Mouse (Mus musculus): ENCODE data around the gene Cela2a. TPM values are rescaled to one million over a fixed set of nuclear protein-coding genes. Genes with fewer than 3 reads are reported as not detected.

Gene Cela2a
- polyA plus RNA-seq, 1 experiment: not detected

DNA sequence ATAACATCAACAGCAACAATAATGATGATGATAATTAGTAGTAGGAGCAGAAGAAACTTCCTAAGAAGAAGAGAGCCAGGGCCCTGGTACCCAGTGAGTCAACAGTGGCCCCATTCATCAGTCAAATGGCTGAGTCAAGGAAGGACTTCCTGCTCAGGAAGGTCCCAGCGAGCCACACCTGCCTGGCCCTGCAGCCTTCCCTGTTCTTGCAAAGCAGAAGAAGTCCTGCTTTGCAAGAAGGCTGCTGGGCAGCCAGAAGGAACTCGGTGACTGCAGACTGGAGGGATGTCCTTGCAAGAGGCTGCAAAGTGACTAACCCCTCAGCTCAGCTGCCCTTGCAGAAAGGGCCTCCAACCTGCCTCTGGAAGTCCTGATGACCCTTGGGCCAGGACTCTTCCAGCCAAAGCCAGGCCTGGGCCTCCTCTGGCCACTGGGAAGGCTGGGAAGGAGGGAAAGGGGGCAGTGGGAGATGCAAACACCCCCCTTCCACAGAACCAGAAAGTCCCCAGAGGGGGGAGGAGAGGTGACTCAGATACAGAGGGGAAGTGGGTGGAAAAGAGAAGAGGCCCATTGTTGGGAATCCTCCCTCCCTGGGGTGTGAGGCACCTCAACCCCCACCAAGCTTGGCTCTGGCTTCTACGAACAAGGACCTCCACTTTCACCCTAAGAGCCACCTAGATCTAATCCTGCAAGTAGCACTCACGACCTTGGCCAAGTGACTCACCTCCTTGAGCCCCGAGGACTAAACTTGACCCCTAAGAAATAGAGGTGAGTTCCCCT is 43.7 kb upstream of the Cela2a start:
- H3K4me1 ChIP-seq (ENCODE audit: control insufficient read depth): peaks cover 48% of the 10 kb centered on the region
- no peak overlapping the region for H3K4me3 ChIP-seq (replicated peaks)
- no peaks in the 10 kb centered on the region for H3K27me3 ChIP-seq (ENCODE audit: control insufficient read depth)
- H3K36me3 ChIP-seq (ENCODE audit: control insufficient read depth): peaks cover 45% of the 10 kb centered on the region
- no peak for TF ChIP-seq TAL1 (IDR thresholded peaks at IDR 0.05; ENCODE audit: low read length)
- no peak for TF ChIP-seq GATA1 (IDR thresholded peaks at IDR 0.05; ENCODE audit: low read length)
- H3K9me3 ChIP-seq (ENCODE audit: control insufficient read depth, low read length): no peaks in the 10 kb centered on the region

DNA sequence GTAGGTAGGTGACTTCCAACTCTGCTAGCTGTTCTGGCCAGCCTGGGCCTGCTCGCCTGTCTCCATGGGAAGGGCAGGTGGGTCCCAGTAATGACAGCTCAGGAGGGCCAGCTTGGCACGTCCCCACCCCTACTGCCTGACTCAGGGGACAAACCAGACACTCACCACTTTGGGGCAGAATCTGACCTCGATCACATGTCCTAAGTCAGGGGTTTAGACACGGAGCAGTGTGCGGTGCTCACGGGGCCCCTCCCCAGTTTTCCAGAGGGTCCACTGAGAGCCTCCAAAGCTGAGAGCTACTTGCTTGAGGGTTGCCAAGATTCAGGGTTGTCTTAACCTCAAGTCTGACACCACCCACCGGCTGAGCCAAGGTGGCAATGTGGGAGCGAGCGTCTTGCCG is 42.1 kb upstream of the Cela2a start:
- TF ChIP-seq GATA1 (IDR thresholded peaks at IDR 0.05; ENCODE audit: low read length) (no peak), TAL1 (IDR thresholded peaks at IDR 0.05; ENCODE audit: low read length) (no peak)
- no peak overlapping the region for H3K4me3 ChIP-seq (replicated peaks)
- peaks cover 33% of the 10 kb centered on the region for H3K4me1 ChIP-seq (ENCODE audit: control insufficient read depth)
- peaks cover 56% of the 10 kb centered on the region for H3K36me3 ChIP-seq (ENCODE audit: control insufficient read depth)
- no peaks in the 10 kb centered on the region for H3K27me3 ChIP-seq (ENCODE audit: control insufficient read depth)
- H3K9me3 ChIP-seq (ENCODE audit: control insufficient read depth, low read length): no peaks in the 10 kb centered on the region

DNA sequence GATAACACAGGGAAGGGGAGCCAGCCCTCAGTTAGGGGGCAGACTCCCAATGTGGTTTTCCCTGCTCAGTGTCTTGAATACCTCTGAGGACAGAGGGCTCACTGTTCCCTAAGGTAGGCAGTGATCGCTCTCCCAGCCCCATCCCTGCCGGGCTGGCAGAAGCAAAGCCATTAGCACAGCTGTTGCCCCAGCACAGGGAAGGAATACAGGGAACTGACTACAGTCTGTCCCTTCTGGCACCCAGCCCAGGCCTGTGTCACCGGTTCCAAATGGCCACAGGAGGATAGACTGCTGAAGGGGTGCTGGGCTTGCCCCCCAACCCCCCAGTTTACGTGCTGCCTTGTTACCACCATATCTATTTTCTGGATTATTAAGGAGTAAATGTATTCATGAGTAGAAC is 41.5 kb upstream of the Cela2a start:
- no peak overlapping the region for H3K4me3 ChIP-seq (replicated peaks)
- no peak for TF ChIP-seq GATA1 (IDR thresholded peaks at IDR 0.05; ENCODE audit: low read length)
- TF ChIP-seq TAL1 (IDR thresholded peaks at IDR 0.05; ENCODE audit: low read length): no peak
- H3K27me3 ChIP-seq (ENCODE audit: control insufficient read depth): no peaks in the 10 kb centered on the region
- H3K4me1 ChIP-seq (ENCODE audit: control insufficient read depth): peaks cover 27% of the 10 kb centered on the region
- H3K9me3 ChIP-seq (ENCODE audit: control insufficient read depth, low read length): no peaks in the 10 kb centered on the region
- H3K36me3 ChIP-seq (ENCODE audit: control insufficient read depth): peaks cover 57% of the 10 kb centered on the region

DNA sequence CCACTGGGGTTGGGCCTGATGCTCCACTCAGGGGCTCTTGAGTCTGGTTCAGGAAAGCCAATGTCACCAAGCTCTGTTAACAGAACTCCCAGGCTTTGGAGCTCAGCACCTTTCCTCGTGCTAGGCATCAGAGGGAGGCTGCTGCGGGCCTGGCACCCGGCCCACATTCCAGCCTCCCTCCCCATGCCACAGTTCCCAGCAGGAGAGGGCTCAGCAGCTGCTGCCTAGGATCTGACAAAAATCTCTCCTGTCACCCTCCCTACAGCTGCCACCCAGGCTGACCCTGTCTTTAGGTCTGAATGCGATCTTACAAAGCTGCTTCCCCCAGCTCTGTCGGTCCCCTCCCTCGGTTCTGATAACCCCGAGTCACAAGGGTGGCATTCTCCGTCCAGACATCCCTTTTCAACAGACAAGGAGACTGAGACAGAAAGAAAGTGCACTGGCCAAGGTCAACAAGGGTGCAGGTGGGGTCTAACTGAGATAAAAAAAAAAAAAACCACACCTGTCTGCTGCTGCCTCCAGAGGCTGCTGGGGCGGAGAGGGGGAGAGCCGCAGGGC is 41.1 kb upstream of the Cela2a start:
- TF ChIP-seq TAL1 (IDR thresholded peaks at IDR 0.05; ENCODE audit: low read length) (no peak), GATA1 (IDR thresholded peaks at IDR 0.05; ENCODE audit: low read length) (no peak)
- no peak overlapping the region for H3K4me3 ChIP-seq (replicated peaks)
- H3K4me1 ChIP-seq (ENCODE audit: control insufficient read depth): peaks cover 22% of the 10 kb centered on the region
- H3K9me3 ChIP-seq (ENCODE audit: control insufficient read depth, low read length): no peaks in the 10 kb centered on the region
- H3K27me3 ChIP-seq (ENCODE audit: control insufficient read depth): no peaks in the 10 kb centered on the region
- H3K36me3 ChIP-seq (ENCODE audit: control insufficient read depth): peaks cover 56% of the 10 kb centered on the region

DNA sequence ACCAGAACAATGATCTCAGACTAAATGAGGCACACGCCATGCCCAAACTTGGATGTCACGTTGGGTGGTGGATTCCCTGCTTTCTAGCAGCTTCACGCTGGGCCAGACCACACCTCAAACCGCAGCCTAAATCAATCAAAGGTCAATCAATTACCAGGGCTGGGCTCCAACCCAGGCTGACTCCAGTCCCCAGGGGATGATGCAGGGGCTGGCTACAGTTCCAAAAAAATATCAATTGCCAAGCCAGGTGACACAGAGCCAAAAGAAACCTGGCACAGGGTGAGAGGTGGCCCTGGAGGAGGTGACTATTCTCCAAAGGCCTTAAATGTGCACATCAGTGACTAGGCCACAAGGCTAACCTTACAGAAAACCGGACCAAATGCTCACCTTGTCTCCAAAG is 39.6 kb upstream of the Cela2a start:
- TF ChIP-seq GATA1 (IDR thresholded peaks at IDR 0.05; ENCODE audit: low read length): no peak
- no peak for TF ChIP-seq TAL1 (IDR thresholded peaks at IDR 0.05; ENCODE audit: low read length)
- H3K4me1 ChIP-seq (ENCODE audit: control insufficient read depth): peaks cover 8% of the 10 kb centered on the region
- H3K27me3 ChIP-seq (ENCODE audit: control insufficient read depth): no peaks in the 10 kb centered on the region
- no peak overlapping the region for H3K4me3 ChIP-seq (replicated peaks)
- no peaks in the 10 kb centered on the region for H3K9me3 ChIP-seq (ENCODE audit: control insufficient read depth, low read length)
- H3K36me3 ChIP-seq (ENCODE audit: control insufficient read depth): peaks cover 56% of the 10 kb centered on the region

DNA sequence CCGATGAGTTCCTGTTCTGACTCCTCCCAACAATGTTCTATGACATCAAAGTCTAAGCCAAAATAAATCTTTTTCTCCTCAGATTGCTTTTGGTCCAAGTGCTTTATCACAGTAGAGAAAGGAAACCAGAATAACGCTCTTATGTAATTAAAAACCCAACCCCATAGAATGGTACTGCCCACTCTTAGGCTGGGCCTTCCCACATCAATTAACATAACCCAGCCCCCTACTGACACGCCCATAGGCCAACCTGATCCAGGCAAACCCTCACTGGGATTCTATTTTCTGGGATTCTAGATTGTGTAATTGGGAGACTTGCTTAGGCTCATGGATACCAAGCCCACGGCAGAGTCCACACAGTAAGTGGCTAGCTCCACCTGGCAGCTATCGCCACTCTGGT is 39.0 kb upstream of the Cela2a start:
- TF ChIP-seq TAL1 (IDR thresholded peaks at IDR 0.05; ENCODE audit: low read length) (no peak), GATA1 (IDR thresholded peaks at IDR 0.05; ENCODE audit: low read length) (no peak)
- Histone ChIP-seq H3K4me1 (ENCODE audit: control insufficient read depth) (peaks cover 8% of the 10 kb centered on the region), H3K9me3 (ENCODE audit: control insufficient read depth, low read length) (no peaks in the 10 kb centered on the region), H3K4me3 (replicated peaks) (no peak overlapping the region), H3K36me3 (ENCODE audit: control insufficient read depth) (peaks cover 56% of the 10 kb centered on the region), H3K27me3 (ENCODE audit: control insufficient read depth) (no peaks in the 10 kb centered on the region)

DNA sequence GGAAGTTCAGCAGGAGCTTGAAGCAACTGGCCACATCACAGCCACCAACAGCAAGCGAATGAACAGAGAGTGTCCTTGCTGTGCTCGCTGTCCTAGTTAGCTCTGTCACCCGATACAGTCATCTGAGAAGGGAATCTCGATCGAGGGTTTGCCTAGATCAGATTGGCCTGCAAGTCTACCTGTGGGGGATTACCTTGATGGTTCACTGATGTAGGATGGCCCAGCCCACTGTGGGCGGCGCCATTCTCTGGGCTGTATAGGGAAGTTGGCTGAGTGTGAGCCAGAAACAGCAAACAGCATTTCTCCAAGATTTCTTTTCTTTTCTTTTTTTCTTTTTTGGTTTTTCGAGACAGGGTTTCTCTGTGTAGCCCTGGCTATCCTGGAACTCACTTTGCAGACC is 38.5 kb upstream of the Cela2a start:
- H3K36me3 ChIP-seq (ENCODE audit: control insufficient read depth): peaks cover 55% of the 10 kb centered on the region
- H3K4me1 ChIP-seq (ENCODE audit: control insufficient read depth): peaks cover 3% of the 10 kb centered on the region; the same call in 1 of the 2 replicates
- no peak overlapping the region for H3K4me3 ChIP-seq (replicated peaks)
- TF ChIP-seq GATA1 (IDR thresholded peaks at IDR 0.05; ENCODE audit: low read length) (no peak), TAL1 (IDR thresholded peaks at IDR 0.05; ENCODE audit: low read length) (no peak)
- no peaks in the 10 kb centered on the region for H3K27me3 ChIP-seq (ENCODE audit: control insufficient read depth)
- H3K9me3 ChIP-seq (ENCODE audit: control insufficient read depth, low read length): no peaks in the 10 kb centered on the region

DNA sequence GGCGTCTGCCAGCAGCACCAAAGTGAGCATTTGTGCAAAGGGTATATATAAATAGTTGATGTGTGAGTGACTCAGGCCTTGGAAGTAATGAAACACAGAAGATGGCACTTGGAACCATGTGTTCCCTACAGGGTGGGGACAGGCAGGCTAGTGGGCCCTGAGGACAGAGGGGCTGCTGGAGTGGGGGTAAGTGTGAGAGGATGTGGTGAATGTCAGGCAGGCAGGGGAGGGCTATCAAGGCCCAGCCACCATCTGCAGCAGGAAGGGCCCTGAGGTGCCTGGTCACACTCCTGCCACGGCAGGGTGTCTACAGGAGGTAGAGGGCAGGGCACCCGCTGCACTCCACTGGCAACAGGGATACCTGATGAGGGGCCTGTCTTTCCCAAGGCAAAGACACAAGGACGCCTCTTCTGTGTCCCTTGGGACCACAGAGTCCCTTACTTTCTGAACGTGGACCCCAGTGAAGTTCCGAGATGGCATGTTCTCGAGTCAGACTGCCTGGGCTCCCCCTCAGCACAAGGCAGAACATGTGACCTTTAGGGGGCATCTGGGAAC is 37.8 kb upstream of the Cela2a start:
- Histone ChIP-seq H3K27me3 (ENCODE audit: control insufficient read depth) (no peaks in the 10 kb centered on the region), H3K36me3 (ENCODE audit: control insufficient read depth) (peaks cover 57% of the 10 kb centered on the region), H3K9me3 (ENCODE audit: control insufficient read depth, low read length) (no peaks in the 10 kb centered on the region), H3K4me3 (replicated peaks) (no peak overlapping the region), H3K4me1 (ENCODE audit: control insufficient read depth) (peaks cover 2% of the 10 kb centered on the region; the same call in 1 of the 2 replicates)
- no peak for TF ChIP-seq GATA1 (IDR thresholded peaks at IDR 0.05; ENCODE audit: low read length)
- TF ChIP-seq TAL1 (IDR thresholded peaks at IDR 0.05; ENCODE audit: low read length): no peak

DNA sequence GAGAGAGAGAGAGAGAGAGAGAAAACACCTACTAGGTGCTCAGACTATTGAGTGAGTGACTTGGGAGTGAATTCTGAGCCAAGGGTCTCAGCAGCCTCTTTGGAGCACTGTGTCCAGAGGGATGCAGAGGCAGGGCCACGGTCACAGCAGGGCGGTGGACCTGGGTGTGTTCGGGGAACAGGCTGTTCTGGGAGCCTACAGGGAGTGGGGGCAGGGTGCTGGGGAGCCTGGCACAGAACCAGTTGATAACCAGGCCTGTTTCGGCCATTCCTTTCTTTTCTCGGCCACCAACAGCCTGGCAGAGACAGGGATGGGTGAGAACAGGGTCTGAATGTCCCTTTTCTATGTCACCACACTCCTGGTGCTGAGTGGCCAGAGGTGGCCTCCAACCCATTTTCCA is 36.9 kb upstream of the Cela2a start:
- H3K4me1 ChIP-seq (ENCODE audit: control insufficient read depth): peaks cover 2% of the 10 kb centered on the region; the same call in 1 of the 2 replicates
- no peak overlapping the region for H3K4me3 ChIP-seq (replicated peaks)
- no peak for TF ChIP-seq GATA1 (IDR thresholded peaks at IDR 0.05; ENCODE audit: low read length)
- TF ChIP-seq TAL1 (IDR thresholded peaks at IDR 0.05; ENCODE audit: low read length): no peak
- H3K27me3 ChIP-seq (ENCODE audit: control insufficient read depth): no peaks in the 10 kb centered on the region
- H3K36me3 ChIP-seq (ENCODE audit: control insufficient read depth): peaks cover 55% of the 10 kb centered on the region
- H3K9me3 ChIP-seq (ENCODE audit: control insufficient read depth, low read length): no peaks in the 10 kb centered on the region

Data from erythroblast, embryonic 14.5 days (primary cell).